Mouse (Mus musculus) urinary bladder, postnatal 36 days (tissue): ENCODE measurements at regions not wholly inside any gene's neighbourhood (a gene's known extent, or its start where the extent isn't known, plus 50 kb on each side); places are given as distances from the start of the nearest gene placed in this dataset.

Source experiments
- DNase-seq, 2 experiments: peaks; one replicate each; pipeline ENCODE4 v3.0.0; 2022; ENCODE audit warnings: low spot score in 2 of 2, mixed read lengths in 1 of 2

- no peak for DNase-seq
These were observed 466.2 kb downstream of the Klhl13 start for GRCm38 (mm10) chrX:22898698-22899051.

- no peak for DNase-seq
These were observed 466.7 kb downstream of the Klhl13 start for GRCm38 (mm10) chrX:22898048-22898697.

GRCm38 (mm10) chrX:22869791-22870190 is 495.1 kb downstream of the Klhl13 start:
- no peak for DNase-seq

- no peak for DNase-seq
These were observed 515.1 kb downstream of the Klhl13 start for GRCm38 (mm10) chrX:22849522-22850495.

- no peak for DNase-seq
These were observed 516.1 kb downstream of the Klhl13 start for GRCm38 (mm10) chrX:22848778-22849177.

- no peak for DNase-seq
These were observed 531.7 kb downstream of the Klhl13 start for GRCm38 (mm10) chrX:22833226-22833625.

GRCm38 (mm10) chrX:22805184-22805583 is 559.7 kb downstream of the Klhl13 start:
- DNase-seq, result no peak

- DNase-seq, result peak in 1 of 2 experiments; percentile 1
These were observed 594.8 kb downstream of the Klhl13 start for GRCm38 (mm10) chrX:22769971-22770530.

GRCm38 (mm10) chrX:22739235-22739634 is 625.6 kb downstream of the Klhl13 start:
- DNase-seq, result no peak

GRCm38 (mm10) chrX:22698179-22698578 is 666.7 kb downstream of the Klhl13 start:
- no peak for DNase-seq

- DNase-seq, result no peak
These were observed 707.0 kb downstream of the Klhl13 start for GRCm38 (mm10) chrX:22657722-22658342.
